Mouse (Mus musculus) urinary bladder, postnatal 4 days (tissue): ENCODE results near the gene Utrn.

Experiments used
- DNase-seq, 2 experiments: peaks; one replicate each; pipeline ENCODE4 v3.0.0; 2021 to 2022; ENCODE audit warnings: low spot score in 2 of 2

Utrn gene

GRCm38 (mm10) chr10:12731459-12731858 is 137.7 kb downstream of the Utrn start:
- no peak for DNase-seq

GRCm38 (mm10) chr10:12729635-12730034 is 139.5 kb downstream of the Utrn start:
- no peak for DNase-seq

GRCm38 (mm10) chr10:12729033-12729432 is 140.1 kb downstream of the Utrn start:
- DNase-seq = no peak

GRCm38 (mm10) chr10:12727881-12728280 is 141.3 kb downstream of the Utrn start:
- no peak for DNase-seq

- no peak for DNase-seq
These were observed 143.0 kb downstream of the Utrn start for GRCm38 (mm10) chr10:12726041-12726608.

GRCm38 (mm10) chr10:12724247-12725001 is 144.7 kb downstream of the Utrn start:
- no peak for DNase-seq

- DNase-seq = no peak
These were observed 145.9 kb downstream of the Utrn start for GRCm38 (mm10) chr10:12723269-12723668.

- no peak for DNase-seq
These were observed 147.1 kb downstream of the Utrn start for GRCm38 (mm10) chr10:12722111-12722510.

GRCm38 (mm10) chr10:12718386-12718785 is 150.8 kb downstream of the Utrn start:
- DNase-seq = no peak

GRCm38 (mm10) chr10:12717381-12717780 is 151.8 kb downstream of the Utrn start:
- DNase-seq = no peak

GRCm38 (mm10) chr10:12716657-12717327 is 152.4 kb downstream of the Utrn start:
- DNase-seq = no peak

GRCm38 (mm10) chr10:12713236-12713855 is 155.8 kb downstream of the Utrn start:
- no peak for DNase-seq

GRCm38 (mm10) chr10:12711332-12711831 is 157.8 kb downstream of the Utrn start:
- DNase-seq = no peak

- DNase-seq = no peak
These were observed 162.6 kb downstream of the Utrn start for GRCm38 (mm10) chr10:12706516-12706915.

GRCm38 (mm10) chr10:12705990-12706389 is 163.2 kb downstream of the Utrn start:
- DNase-seq = no peak

GRCm38 (mm10) chr10:12704290-12704689 is 164.9 kb downstream of the Utrn start:
- no peak for DNase-seq

- no peak for DNase-seq
These were observed 165.6 kb downstream of the Utrn start for GRCm38 (mm10) chr10:12703526-12703925.

- DNase-seq = no peak
These were observed 167.0 kb downstream of the Utrn start for GRCm38 (mm10) chr10:12702140-12702539.

GRCm38 (mm10) chr10:12701694-12702093 is 167.5 kb downstream of the Utrn start:
- no peak for DNase-seq

GRCm38 (mm10) chr10:12700576-12700975 is 168.6 kb downstream of the Utrn start:
- no peak for DNase-seq

GRCm38 (mm10) chr10:12697902-12698301 is 171.3 kb downstream of the Utrn start:
- no peak for DNase-seq

- DNase-seq = no peak
These were observed 172.5 kb downstream of the Utrn start for GRCm38 (mm10) chr10:12696704-12697103.
